Mouse (Mus musculus): ENCODE data around the gene 1700020D05Rik. TPM values are rescaled to one million over a fixed set of nuclear protein-coding genes. Genes with fewer than 3 reads are reported as not detected.

Gene 1700020D05Rik
- polyA plus RNA-seq, 1 experiment from 2014 or later, result 0.14 TPM

DNA sequence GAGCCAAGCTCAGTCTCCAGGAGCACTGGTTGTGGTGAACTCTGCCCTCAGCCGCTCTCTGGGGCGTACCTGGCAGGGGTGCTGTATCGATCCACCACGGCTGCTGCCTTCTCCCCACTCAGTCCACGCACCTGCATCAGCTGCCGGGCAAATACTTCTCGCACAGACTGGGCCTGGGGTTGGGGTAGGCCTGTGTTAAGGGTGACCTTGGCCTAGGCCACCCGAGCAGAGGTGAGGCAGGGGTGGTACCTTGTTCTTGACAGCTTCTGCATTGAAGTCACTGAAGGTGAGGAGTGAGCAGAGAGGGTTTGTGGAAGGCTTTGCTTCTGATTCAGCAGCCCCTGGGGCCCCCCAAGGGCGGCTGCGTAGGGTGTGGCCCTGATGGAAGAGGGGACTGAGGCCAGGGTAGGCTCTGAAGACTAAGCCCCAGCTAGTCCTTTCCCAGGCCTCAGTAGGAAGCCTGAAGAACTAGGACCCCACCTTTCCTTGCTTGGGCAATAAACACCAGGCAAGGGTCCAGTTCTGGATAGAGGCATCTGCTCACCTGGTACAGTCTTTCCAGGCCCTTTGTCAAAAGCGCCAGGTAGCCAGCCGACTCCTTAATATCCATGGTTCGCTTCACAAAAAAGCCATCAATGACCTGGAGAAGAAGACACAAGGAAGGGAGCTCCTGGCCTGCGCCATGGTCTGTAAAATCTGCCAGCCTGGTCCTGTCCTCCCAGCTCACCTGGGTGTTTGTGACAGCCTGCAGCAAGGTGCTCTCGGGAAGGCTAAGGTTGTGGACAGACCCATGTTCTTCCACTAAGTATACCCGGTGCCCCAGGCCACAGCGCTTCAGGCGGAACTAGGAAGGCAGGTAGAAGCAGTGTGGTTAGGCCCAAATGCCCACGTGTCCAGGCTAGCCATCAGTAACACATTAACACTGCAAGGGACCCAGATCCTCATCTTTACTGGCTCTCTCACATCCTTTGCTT lies 19.9 kb downstream of the 1700020D05Rik start:
- no peak overlapping the region for H3K27ac ChIP-seq (ENCODE audit: low read length)
- no peak for ATAC-seq (ENCODE audit: low read depth)
- no peak overlapping the region for H3K4me3 ChIP-seq (ENCODE audit: low read depth, low read length)
- H3K36me3 ChIP-seq (ENCODE audit: control insufficient read depth, insufficient read depth), result no peaks in the 10 kb centered on the region; the same call in 1 of the 2 replicates
- no peak overlapping the region for H3K9ac ChIP-seq (ENCODE audit: low read depth, low read length)
- no peaks in the 10 kb centered on the region for H3K27me3 ChIP-seq (ENCODE audit: control insufficient read depth, insufficient read depth, low read depth, low read length)
- no peak overlapping the region for H3K4me2 ChIP-seq (ENCODE audit: low read depth, low read length)
- H3K9me3 ChIP-seq (replicated peaks; ENCODE audit: control insufficient read depth, low read length), result no peaks in the 10 kb centered on the region
- H3K4me1 ChIP-seq (ENCODE audit: control insufficient read depth, low read depth, low read length), result peaks cover 15% of the 10 kb centered on the region
- 78% methylated on average over 19 of the region's 19 CpGs for WGBS (ENCODE audit: insufficient replicate concordance)

DNA sequence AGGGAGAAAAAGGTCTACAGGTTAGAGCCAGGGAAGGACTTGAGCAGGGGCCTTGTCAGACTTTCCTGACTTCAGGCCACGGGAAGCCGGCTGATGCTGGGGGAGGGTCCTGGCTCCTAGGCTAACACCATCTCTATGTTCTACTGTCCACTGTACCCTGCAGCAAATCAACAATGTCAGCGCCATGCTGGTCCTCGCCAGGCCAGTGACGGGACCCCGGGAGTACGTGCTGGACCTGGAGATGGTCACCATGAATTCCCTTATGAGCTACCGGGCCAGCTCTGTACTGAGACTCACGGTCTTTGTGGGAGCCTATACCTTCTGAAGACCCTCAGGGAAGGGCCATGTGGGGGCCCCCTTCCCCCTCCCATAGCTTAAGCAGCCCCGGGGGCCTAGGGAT lies 22.2 kb downstream of the 1700020D05Rik start:
- H3K4me3 ChIP-seq (ENCODE audit: low read depth, low read length), result no peak overlapping the region
- H3K27me3 ChIP-seq (ENCODE audit: control insufficient read depth, insufficient read depth, low read depth, low read length), result no peaks in the 10 kb centered on the region
- no peak overlapping the region for H3K27ac ChIP-seq (ENCODE audit: low read length)
- H3K36me3 ChIP-seq (ENCODE audit: control insufficient read depth, insufficient read depth), result no peaks in the 10 kb centered on the region; the same call in 1 of the 2 replicates
- 71% methylated on average over 10 of the region's 10 CpGs for WGBS (ENCODE audit: insufficient replicate concordance)
- H3K9ac ChIP-seq (ENCODE audit: low read depth, low read length), result no peak overlapping the region
- H3K9me3 ChIP-seq (replicated peaks; ENCODE audit: control insufficient read depth, low read length), result no peaks in the 10 kb centered on the region
- H3K4me2 ChIP-seq (ENCODE audit: low read depth, low read length), result no peak overlapping the region
- no peak for ATAC-seq (ENCODE audit: low read depth)
- no peaks in the 10 kb centered on the region for H3K4me1 ChIP-seq (ENCODE audit: control insufficient read depth, low read depth, low read length)

- Histone ChIP-seq H3K36me3 (ENCODE audit: control insufficient read depth, insufficient read depth) (no peaks in the 10 kb centered on the region; the same call in 1 of the 2 replicates), H3K9me3 (replicated peaks; ENCODE audit: control insufficient read depth, low read length) (no peaks in the 10 kb centered on the region), H3K4me3 (ENCODE audit: low read depth, low read length) (no peak overlapping the region), H3K27me3 (ENCODE audit: control insufficient read depth, insufficient read depth, low read depth, low read length) (peaks cover 11% of the 10 kb centered on the region), H3K9ac (ENCODE audit: low read depth, low read length) (no peak overlapping the region), H3K4me1 (ENCODE audit: control insufficient read depth, low read depth, low read length) (no peaks in the 10 kb centered on the region), H3K27ac (ENCODE audit: low read length) (no peak overlapping the region), H3K4me2 (ENCODE audit: low read depth, low read length) (no peak overlapping the region)
- WGBS (ENCODE audit: insufficient replicate concordance), result 81% methylated on average over 10 of the region's 10 CpGs
- no peak for ATAC-seq (ENCODE audit: low read depth)
Observed at GRCm38 (mm10) chr19:5480016-5480415, 23.6 kb downstream of the 1700020D05Rik start.

GRCm38 (mm10) chr19:5477668-5478300 lies 25.8 kb downstream of the 1700020D05Rik start:
- Histone ChIP-seq H3K4me3 (ENCODE audit: low read depth, low read length) (no peak overlapping the region), H3K27ac (ENCODE audit: low read length) (no peak overlapping the region), H3K4me2 (ENCODE audit: low read depth, low read length) (no peak overlapping the region), H3K36me3 (ENCODE audit: control insufficient read depth, insufficient read depth) (no peaks in the 10 kb centered on the region), H3K9ac (ENCODE audit: low read depth, low read length) (no peak overlapping the region), H3K9me3 (replicated peaks; ENCODE audit: control insufficient read depth, low read length) (no peaks in the 10 kb centered on the region), H3K27me3 (ENCODE audit: control insufficient read depth, insufficient read depth, low read depth, low read length) (peaks cover 31% of the 10 kb centered on the region), H3K4me1 (ENCODE audit: control insufficient read depth, low read depth, low read length) (peaks cover 8% of the 10 kb centered on the region)
- ATAC-seq (ENCODE audit: low read depth), result no peak
- 75% methylated on average over 18 of the region's 18 CpGs for WGBS (ENCODE audit: insufficient replicate concordance)

DNA sequence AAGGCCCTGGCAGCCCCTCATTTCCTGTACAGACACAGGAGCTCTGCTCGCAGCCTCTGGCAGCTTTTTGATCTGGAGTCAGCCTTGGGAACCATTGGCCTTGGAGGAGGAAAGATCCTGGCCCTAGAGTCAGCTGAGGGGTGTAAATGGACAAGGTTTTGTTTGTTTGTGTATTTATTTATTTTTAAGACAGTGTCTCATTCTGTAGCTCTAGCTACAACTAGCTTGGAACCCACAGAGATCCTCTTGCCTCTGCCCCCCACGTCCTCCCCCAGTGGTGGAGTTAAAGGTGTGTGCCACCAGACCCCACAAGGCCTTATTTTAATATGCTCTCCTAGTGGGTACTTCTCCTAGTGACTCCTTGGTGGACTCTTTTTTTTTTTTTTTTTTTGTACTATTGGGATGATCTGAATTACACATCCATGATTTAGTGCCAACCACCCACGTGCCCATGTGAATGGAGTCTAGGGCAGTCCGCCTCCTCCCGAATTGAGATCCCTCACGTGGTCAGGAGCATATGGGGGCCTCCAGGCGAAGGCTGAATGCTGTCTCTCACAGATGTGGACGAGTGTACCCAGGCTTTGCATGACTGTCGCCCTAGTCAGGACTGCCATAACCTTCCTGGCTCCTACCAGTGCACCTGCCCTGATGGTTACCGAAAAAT lies 26.5 kb downstream of the 1700020D05Rik start:
- Histone ChIP-seq H3K4me2 (ENCODE audit: low read depth, low read length) (no peak overlapping the region), H3K36me3 (ENCODE audit: control insufficient read depth, insufficient read depth) (no peaks in the 10 kb centered on the region), H3K4me1 (ENCODE audit: control insufficient read depth, low read depth, low read length) (peaks cover 8% of the 10 kb centered on the region), H3K4me3 (ENCODE audit: low read depth, low read length) (no peak overlapping the region), H3K9ac (ENCODE audit: low read depth, low read length) (no peak overlapping the region), H3K27ac (ENCODE audit: low read length) (no peak overlapping the region), H3K27me3 (ENCODE audit: control insufficient read depth, insufficient read depth, low read depth, low read length) (peaks cover 31% of the 10 kb centered on the region), H3K9me3 (replicated peaks; ENCODE audit: control insufficient read depth, low read length) (no peaks in the 10 kb centered on the region)
- no peak for ATAC-seq (ENCODE audit: low read depth)
- 65% methylated on average over 10 of the region's 10 CpGs for whole genome bisulfite sequencing (ENCODE audit: insufficient replicate concordance)

- Histone ChIP-seq H3K27me3 (ENCODE audit: control insufficient read depth, insufficient read depth, low read depth, low read length) (peaks cover 31% of the 10 kb centered on the region), H3K4me3 (ENCODE audit: low read depth, low read length) (peak overlapping the region; percentile 54), H3K4me1 (ENCODE audit: control insufficient read depth, low read depth, low read length) (peaks cover 8% of the 10 kb centered on the region), H3K4me2 (ENCODE audit: low read depth, low read length) (peak overlapping the region; percentile 69), H3K9me3 (replicated peaks; ENCODE audit: control insufficient read depth, low read length) (no peaks in the 10 kb centered on the region), H3K27ac (ENCODE audit: low read length) (no peak overlapping the region), H3K9ac (ENCODE audit: low read depth, low read length) (peak overlapping the region; percentile 15; the same call in 1 of the 2 replicates), H3K36me3 (ENCODE audit: control insufficient read depth, insufficient read depth) (no peaks in the 10 kb centered on the region)
- no peak; the same call in 1 of the 2 replicates for ATAC-seq (ENCODE audit: low read depth)
- WGBS (ENCODE audit: insufficient replicate concordance), result 40% methylated on average over 13 of the region's 13 CpGs
Observed at GRCm38 (mm10) chr19:5475069-5475714, 28.4 kb downstream of the 1700020D05Rik start.

DNA sequence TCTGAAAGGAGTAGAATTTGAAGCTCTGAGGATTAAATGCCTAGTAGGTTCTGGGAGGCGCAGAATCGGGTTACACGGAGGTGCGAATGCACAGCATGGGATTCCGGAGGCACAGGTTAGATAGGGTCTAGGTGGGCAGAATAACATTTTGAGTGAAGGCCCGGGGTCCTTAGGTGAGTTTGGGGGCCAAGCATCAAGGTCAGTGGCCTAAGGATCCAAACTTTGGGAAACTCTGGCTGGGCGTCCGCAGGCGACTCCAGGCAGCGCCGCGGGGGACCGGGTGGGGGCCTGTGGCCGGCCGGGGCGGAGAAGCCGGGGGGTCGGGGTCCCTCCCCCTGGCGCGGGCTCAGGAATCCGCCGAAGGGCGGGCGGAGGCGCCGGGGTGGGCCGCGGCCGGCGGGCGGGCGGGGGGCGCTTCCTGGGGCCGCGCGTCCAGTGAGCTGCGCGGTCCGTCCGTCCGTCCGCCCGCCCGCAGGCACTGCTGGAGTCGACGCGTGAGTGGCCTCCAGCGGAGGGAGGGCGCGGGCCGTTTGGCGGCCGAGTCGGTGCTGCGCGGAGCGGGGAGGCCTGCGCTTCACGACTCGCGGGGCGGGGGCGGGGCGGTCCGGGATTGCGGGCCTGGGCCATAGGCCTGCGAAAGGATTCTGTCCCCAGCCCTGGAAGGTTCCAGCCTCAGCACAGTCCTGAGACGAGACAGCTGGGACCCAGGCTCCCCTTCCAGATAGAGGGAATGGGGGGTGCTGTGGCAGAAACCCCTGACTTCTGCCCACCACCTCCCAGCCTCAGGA lies 29.1 kb downstream of the 1700020D05Rik start:
- Histone ChIP-seq H3K4me2 (ENCODE audit: low read depth, low read length) (peak overlapping the region; percentile 69), H3K4me1 (ENCODE audit: control insufficient read depth, low read depth, low read length) (peaks cover 8% of the 10 kb centered on the region), H3K9ac (ENCODE audit: low read depth, low read length) (peak overlapping the region; percentile 53), H3K27me3 (ENCODE audit: control insufficient read depth, insufficient read depth, low read depth, low read length) (peaks cover 31% of the 10 kb centered on the region), H3K27ac (ENCODE audit: low read length) (no peak overlapping the region), H3K36me3 (ENCODE audit: control insufficient read depth, insufficient read depth) (no peaks in the 10 kb centered on the region), H3K9me3 (replicated peaks; ENCODE audit: control insufficient read depth, low read length) (no peaks in the 10 kb centered on the region), H3K4me3 (ENCODE audit: low read depth, low read length) (peak overlapping the region; percentile 54)
- ATAC-seq (ENCODE audit: low read depth), result peak; percentile 42
- 2% methylated on average over 57 of the region's 68 CpGs for WGBS (ENCODE audit: insufficient replicate concordance)

DNA sequence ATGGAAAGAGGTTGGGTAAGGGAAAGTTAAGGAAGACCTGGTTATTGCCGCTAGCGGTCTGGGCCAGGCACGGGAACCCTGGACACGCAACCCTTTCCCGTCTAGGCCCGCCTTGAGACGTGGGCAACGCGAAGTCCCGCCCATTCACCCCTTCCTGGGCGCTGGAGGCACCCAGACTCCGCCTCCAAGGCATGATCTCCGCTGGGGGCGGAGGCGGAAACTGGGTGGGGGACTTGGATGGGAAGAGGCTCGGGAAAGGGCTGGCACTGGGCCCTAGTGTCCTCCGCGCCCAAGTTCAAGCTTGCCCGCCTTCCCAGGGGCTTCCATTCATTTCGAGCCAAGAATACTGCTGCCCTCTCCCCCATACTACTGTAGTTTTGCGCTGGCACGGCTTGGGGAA lies 29.9 kb downstream of the 1700020D05Rik start, which contains the start of gene Efemp2:
Efemp2 (plus strand) TSS at position 235 of the 400 bp plus-strand sequence.
- Histone ChIP-seq H3K27ac (ENCODE audit: low read length) (no peak within 1 kb of the TSS), H3K9me3 (replicated peaks; ENCODE audit: control insufficient read depth, low read length) (no peaks in the 10 kb centered on the region), H3K27me3 (ENCODE audit: control insufficient read depth, insufficient read depth, low read depth, low read length) (peaks cover 31% of the 10 kb centered on the region), H3K4me1 (ENCODE audit: control insufficient read depth, low read depth, low read length) (peaks cover 8% of the 10 kb centered on the region), H3K36me3 (ENCODE audit: control insufficient read depth, insufficient read depth) (no peaks in the 10 kb centered on the region), H3K4me3 (ENCODE audit: low read depth, low read length) (peak within 1 kb of the TSS; percentile 54), H3K4me2 (ENCODE audit: low read depth, low read length) (peak within 1 kb of the TSS; percentile 69), H3K9ac (ENCODE audit: low read depth, low read length) (peak within 1 kb of the TSS; percentile 53)
- WGBS (ENCODE audit: insufficient replicate concordance), result 5% methylated on average over 22 of the region's 22 CpGs
- peak; percentile 63 for ATAC-seq (ENCODE audit: low read depth)
